Mouse (Mus musculus): ENCODE measurements around the gene Rtn3. TPM values are rescaled to one million over a fixed set of nuclear protein-coding genes. Genes with fewer than 3 reads are reported as not detected.

Gene Rtn3
- polyA plus RNA-seq, 1 experiment from 2014 or later = 192 TPM

- no peak for DNase-seq (ENCODE audit: low spot score)
Measured at GRCm38 (mm10) chr19:7487680-7488079, 4.6 kb upstream of the Rtn3 start.

GRCm38 (mm10) chr19:7484076-7484475 is 995 bp upstream of the Rtn3 start:
- no peak for DNase-seq (ENCODE audit: low spot score)

GRCm38 (mm10) chr19:7483512-7483882 is 416 bp upstream of the Rtn3 start:
- no peak for DNase-seq (ENCODE audit: low spot score)

- DNase-seq (ENCODE audit: low spot score) = no peak
Measured at GRCm38 (mm10) chr19:7482266-7482598, 849 bp downstream of the Rtn3 start.

GRCm38 (mm10) chr19:7481541-7482265 is 1.4 kb downstream of the Rtn3 start:
- DNase-seq (ENCODE audit: low spot score) = peak; percentile 74

GRCm38 (mm10) chr19:7479751-7480248 is 3.3 kb downstream of the Rtn3 start:
- DNase-seq (ENCODE audit: low spot score) = no peak

- DNase-seq (ENCODE audit: low spot score) = no peak
Measured at GRCm38 (mm10) chr19:7470643-7471042, 12.4 kb downstream of the Rtn3 start.

GRCm38 (mm10) chr19:7467915-7468314 is 15.2 kb downstream of the Rtn3 start:
- DNase-seq (ENCODE audit: low spot score) = no peak

- no peak for DNase-seq (ENCODE audit: low spot score)
Measured at GRCm38 (mm10) chr19:7459370-7459769, 23.7 kb downstream of the Rtn3 start.

- DNase-seq (ENCODE audit: low spot score) = no peak
Measured at GRCm38 (mm10) chr19:7458901-7459300, 24.2 kb downstream of the Rtn3 start.

- DNase-seq (ENCODE audit: low spot score) = no peak
Measured at GRCm38 (mm10) chr19:7456803-7457202, 26.3 kb downstream of the Rtn3 start.

GRCm38 (mm10) chr19:7445596-7445995 is 37.5 kb downstream of the Rtn3 start:
- peak; percentile 79 for DNase-seq (ENCODE audit: low spot score)

GRCm38 (mm10) chr19:7445105-7445504 is 38.0 kb downstream of the Rtn3 start:
- DNase-seq (ENCODE audit: low spot score) = no peak

GRCm38 (mm10) chr19:7441493-7441892 is 41.6 kb downstream of the Rtn3 start:
- DNase-seq (ENCODE audit: low spot score) = peak; percentile 73

- DNase-seq (ENCODE audit: low spot score) = no peak
Measured at GRCm38 (mm10) chr19:7438295-7438694, 44.8 kb downstream of the Rtn3 start.

GRCm38 (mm10) chr19:7436061-7436970 is 46.8 kb downstream of the Rtn3 start:
- peak; percentile 77 for DNase-seq (ENCODE audit: low spot score)

- DNase-seq (ENCODE audit: low spot score) = no peak
Measured at GRCm38 (mm10) chr19:7434887-7435286, 48.2 kb downstream of the Rtn3 start.

GRCm38 (mm10) chr19:7425398-7425775 is 57.7 kb downstream of the Rtn3 start:
- no peak for DNase-seq (ENCODE audit: low spot score)

GRCm38 (mm10) chr19:7424590-7425397 is 58.3 kb downstream of the Rtn3 start:
- no peak for DNase-seq (ENCODE audit: low spot score)

- DNase-seq (ENCODE audit: low spot score) = no peak
Measured at GRCm38 (mm10) chr19:7424131-7424530, 59.0 kb downstream of the Rtn3 start.

- DNase-seq (ENCODE audit: low spot score) = no peak
Measured at GRCm38 (mm10) chr19:7423656-7424030, 59.4 kb downstream of the Rtn3 start.

Measured in thymus, postnatal 0 days (tissue).